Mouse (Mus musculus) lung, embryonic 16.5 days (tissue): Measurements from ENCODE around the gene Cys1. TPM values are rescaled to one million over a fixed set of nuclear protein-coding genes. Genes with fewer than 3 reads are reported as not detected.
"Not testable (repeated sequence)": the region's sequence is repeated elsewhere in the genome, so short reads cannot be mapped to it uniquely, and the experiment has no call there.

ENCODE experiments used
- ATAC-seq: fragments of 200-750 bp; cut with Nextera tagmentation; 2 replicates; pipeline ENCODE4 v1.8.0; 2017; ENCODE audit warnings: low read depth, mild to moderate bottlenecking, moderate library complexity
- H3K27ac ChIP-seq: fragments of 300-500 bp; sonication (generic); 2 replicates; pipeline ENCODE4 v1.5.1; 2014; ENCODE audit warnings: mild to moderate bottlenecking, control low read depth, low read length
- H3K27me3 ChIP-seq: fragments of 300-500 bp; sonication (generic); 2 replicates; pipeline ENCODE4 v1.6.1; 2014; ENCODE audit warnings: low read depth, low read length, mixed read lengths; ENCODE audit not compliant: control insufficient read depth, insufficient read depth
- H3K36me3 ChIP-seq: fragments of 300-500 bp; sonication (generic); 2 replicates; pipeline ENCODE4 v1.6.1; 2014; ENCODE audit warnings: low read length; ENCODE audit not compliant: control insufficient read depth, insufficient read depth
- H3K4me1 ChIP-seq: fragments of 300-500 bp; sonication (generic); replicated peaks from 2 replicates; pipeline ENCODE4 v1.6.1; 2014; ENCODE audit warnings: low read length, mixed read lengths; ENCODE audit not compliant: control insufficient read depth, insufficient read depth
- H3K4me2 ChIP-seq: fragments of 300-500 bp; sonication (generic); 2 replicates; pipeline ENCODE4 v1.6.1; 2014; ENCODE audit warnings: low read depth, low read length, control low read depth
- H3K4me3 ChIP-seq: fragments of 300-500 bp; sonication (generic); 2 replicates; pipeline ENCODE4 v1.5.1; 2014; ENCODE audit warnings: mild to moderate bottlenecking, low read length, control low read depth
- H3K9ac ChIP-seq: fragments of 300-500 bp; sonication (generic); 2 replicates; pipeline ENCODE4 v1.6.1; 2014; ENCODE audit warnings: low read length, control low read depth
- H3K9me3 ChIP-seq: fragments of 300-500 bp; sonication (generic); 2 replicates; pipeline ENCODE4 v1.6.1; 2016; ENCODE audit warnings: low read length; ENCODE audit not compliant: control insufficient read depth
- WGBS: fragments of 180-500 bp; shearing (Covaris S2); extraction: QIAGEN DNeasy Blood & Tissue Kit; methylation state at CpG from one replicate; pipeline ENCODE4 v1.1.7; 2014; 5-methylcytosine and 5-hydroxymethylcytosine counted together
- polyA plus RNA-seq: library from polyadenylated mRNA; unstranded; fragments of >200 nt; fragmentation: Nextera tagmentation; extraction: Ambion mirVana; gene quantifications from 2 replicates; pipeline ENCODE4 v1.2.1, GENCODE M21; 2015

Gene Cys1
- polyA plus RNA-seq, 1 experiment from 2014 or later = 1.6 TPM

GRCm38 (mm10) chr12:24701621-24702020 is 20.0 kb upstream of the Cys1 start:
- not testable (repeated sequence) for H3K4me3 ChIP-seq, H3K4me1 ChIP-seq, ATAC-seq, H3K36me3 ChIP-seq, H3K9ac ChIP-seq, H3K9me3 ChIP-seq, H3K27me3 ChIP-seq, H3K4me2 ChIP-seq, H3K27ac ChIP-seq
- WGBS = 87% methylated on average over 9 of the region's 9 CpGs

- no peaks in the 10 kb centered on the region for H3K4me1 ChIP-seq
- no peak overlapping the region for H3K27ac ChIP-seq
- no peak for ATAC-seq
- no peak overlapping the region for H3K9ac ChIP-seq
- H3K9me3 ChIP-seq = no peaks in the 10 kb centered on the region
- no peak overlapping the region for H3K4me3 ChIP-seq
- no peak overlapping the region for H3K4me2 ChIP-seq
- no peaks in the 10 kb centered on the region for H3K27me3 ChIP-seq
- WGBS = 38% methylated on average over 10 of the region's 10 CpGs
- H3K36me3 ChIP-seq = no peaks in the 10 kb centered on the region
These were observed 18.0 kb upstream of the Cys1 start for GRCm38 (mm10) chr12:24699578-24699977.

- no peak overlapping the region for H3K4me2 ChIP-seq
- ATAC-seq = no peak
- no peaks in the 10 kb centered on the region for H3K9me3 ChIP-seq
- no peak overlapping the region for H3K27ac ChIP-seq
- no peaks in the 10 kb centered on the region for H3K4me1 ChIP-seq
- H3K27me3 ChIP-seq = no peaks in the 10 kb centered on the region
- no peaks in the 10 kb centered on the region for H3K36me3 ChIP-seq
- no peak overlapping the region for H3K9ac ChIP-seq
- 68% methylated on average over 3 of the region's 3 CpGs for WGBS
- H3K4me3 ChIP-seq = no peak overlapping the region
These were observed 16.9 kb upstream of the Cys1 start for GRCm38 (mm10) chr12:24698514-24698913.

GRCm38 (mm10) chr12:24697484-24698204 is 16.0 kb upstream of the Cys1 start:
- Histone ChIP-seq H3K9me3 (no peaks in the 10 kb centered on the region), H3K36me3 (no peaks in the 10 kb centered on the region), H3K4me3 (no peak overlapping the region), H3K4me1 (no peaks in the 10 kb centered on the region), H3K27ac (no peak overlapping the region), H3K27me3 (no peaks in the 10 kb centered on the region), H3K9ac (no peak overlapping the region), H3K4me2 (no peak overlapping the region)
- WGBS = 59% methylated on average over 8 of the region's 8 CpGs
- peak; percentile 20; the same call in 1 of the 2 replicates for ATAC-seq

GRCm38 (mm10) chr12:24696500-24697483 is 15.2 kb upstream of the Cys1 start:
- Histone ChIP-seq H3K9ac (no peak overlapping the region), H3K36me3 (no peaks in the 10 kb centered on the region), H3K9me3 (no peaks in the 10 kb centered on the region), H3K4me2 (no peak overlapping the region), H3K27ac (no peak overlapping the region), H3K27me3 (no peaks in the 10 kb centered on the region), H3K4me3 (no peak overlapping the region), H3K4me1 (no peaks in the 10 kb centered on the region)
- WGBS = 35% methylated on average over 16 of the region's 16 CpGs
- ATAC-seq = peak; percentile 86

GRCm38 (mm10) chr12:24690351-24690750 is 8.7 kb upstream of the Cys1 start:
- WGBS = 73% methylated on average over 3 of the region's 3 CpGs
- ATAC-seq = no peak

GRCm38 (mm10) chr12:24686696-24687346 is 5.2 kb upstream of the Cys1 start:
- Histone ChIP-seq H3K4me3 (no peak overlapping the region), H3K36me3 (no peaks in the 10 kb centered on the region), H3K4me2 (no peak overlapping the region), H3K27ac (no peak overlapping the region), H3K27me3 (peaks cover under 1% of the 10 kb centered on the region; the same call in 1 of the 2 replicates), H3K4me1 (peaks cover 2% of the 10 kb centered on the region), H3K9ac (no peak overlapping the region), H3K9me3 (no peaks in the 10 kb centered on the region)
- WGBS = 55% methylated on average over 11 of the region's 11 CpGs
- ATAC-seq = no peak

More at GRCm38 (mm10) chr12:24690351-24690750, 8.7 kb upstream of the Cys1 start:
- no peak overlapping the region for H3K9ac ChIP-seq
- H3K9me3 ChIP-seq = no peaks in the 10 kb centered on the region
- no peaks in the 10 kb centered on the region for H3K27me3 ChIP-seq
- no peaks in the 10 kb centered on the region for H3K4me1 ChIP-seq
- no peak overlapping the region for H3K27ac ChIP-seq
- no peak overlapping the region for H3K4me2 ChIP-seq
- H3K36me3 ChIP-seq = no peaks in the 10 kb centered on the region
- H3K4me3 ChIP-seq = no peak overlapping the region

- H3K4me3 ChIP-seq = no peak overlapping the region
- no peaks in the 10 kb centered on the region for H3K36me3 ChIP-seq
- no peak overlapping the region for H3K27ac ChIP-seq
- no peaks in the 10 kb centered on the region for H3K9me3 ChIP-seq
- H3K9ac ChIP-seq = no peak overlapping the region
- ATAC-seq = peak; percentile 62; the same call in 1 of the 2 replicates
- WGBS = 47% methylated on average over 6 of the region's 6 CpGs
- H3K4me1 ChIP-seq = peaks cover 9% of the 10 kb centered on the region
- H3K4me2 ChIP-seq = no peak overlapping the region
- peaks cover 5% of the 10 kb centered on the region; the same call in 1 of the 2 replicates for H3K27me3 ChIP-seq
These were observed 4.6 kb upstream of the Cys1 start for GRCm38 (mm10) chr12:24686038-24686695.
